Mouse (Mus musculus) bone marrow, adult 2 months (tissue): ENCODE measurements at regions not wholly inside any gene's neighbourhood (a gene's known extent, or its start where the extent isn't known, plus 50 kb on each side); places are given as distances from the start of the nearest gene placed in this dataset.

Experiments used
- H3K27ac ChIP-seq: fragments of 200-500 bp; 2 replicates; pipeline ENCODE4 v1.5.1; 2012; ENCODE audit warnings: low read depth, mild to moderate bottlenecking, control low read depth, inconsistent platforms, low read length; ENCODE audit not compliant: control insufficient read depth, poor library complexity, insufficient read depth
- H3K4me1 ChIP-seq: fragments of 200-500 bp; 2 replicates; pipeline ENCODE4 v1.6.1; 2011; ENCODE audit warnings: low read length; ENCODE audit not compliant: control insufficient read depth, insufficient read depth
- H3K4me3 ChIP-seq: fragments of 200-500 bp; replicated peaks from 2 replicates; pipeline ENCODE3; 2011; ENCODE audit warnings: mild to moderate bottlenecking, low read depth, low read length, control low read depth; ENCODE audit not compliant: control insufficient read depth
- CTCF ChIP-seq: fragments of 200-500 bp; IDR thresholded peaks from 2 replicates; pipeline ENCODE4 v1.5.1; 2011; ENCODE audit warnings: low read length, control low read depth; ENCODE audit not compliant: control insufficient read depth, insufficient read depth
- POLR2A ChIP-seq: fragments of 200-500 bp; IDR thresholded peaks from 2 replicates; pipeline ENCODE4 v1.6.1; 2011; ENCODE audit warnings: low read depth, mild to moderate bottlenecking, control low read depth, low read length, borderline replicate concordance; ENCODE audit not compliant: control insufficient read depth
- WGBS: fragments of 180-500 bp; shearing (Covaris S2); methylation state at CpG from one replicate; pipeline ENCODE4 v1.1.7; 2018; 5-methylcytosine and 5-hydroxymethylcytosine counted together

- 34% methylated on average over 6 of the region's 6 CpGs for WGBS
- Histone ChIP-seq H3K4me1 (no peaks in the 10 kb centered on the region), H3K4me3 (no peak overlapping the region), H3K27ac (no peak overlapping the region)
- TF ChIP-seq CTCF = peak; percentile 89
- no peak for TF ChIP-seq POLR2A
Measured at GRCm38 (mm10) chr5:33495900-33496529, 62.2 kb upstream of the Nkx1-1 start.

DNA sequence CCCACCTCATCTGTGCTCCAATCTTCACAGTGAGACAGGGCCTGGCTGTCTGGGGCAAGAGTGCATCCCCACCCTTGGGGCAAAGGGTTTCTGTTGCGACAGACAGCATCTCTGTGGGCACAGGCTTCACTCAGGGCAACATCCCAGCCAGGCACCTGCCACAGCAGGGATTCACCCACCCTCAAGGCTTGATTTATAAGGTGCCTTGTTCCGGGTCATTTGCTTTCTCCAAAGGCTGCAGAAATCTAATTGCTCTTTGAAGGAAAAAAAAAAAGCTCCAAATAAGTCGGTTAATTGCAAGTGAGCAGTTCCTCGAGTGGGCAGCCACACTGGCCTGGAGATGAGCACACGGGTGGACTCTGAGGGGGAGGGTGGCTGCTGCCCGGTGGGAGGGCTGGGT, 61.5 kb upstream of the Nkx1-1 start:
- WGBS = 73% methylated on average over 6 of the region's 6 CpGs
- Histone ChIP-seq H3K4me1 (no peaks in the 10 kb centered on the region), H3K27ac (no peak overlapping the region), H3K4me3 (no peak overlapping the region)
- TF ChIP-seq POLR2A = no peak
- no peak for TF ChIP-seq CTCF

DNA sequence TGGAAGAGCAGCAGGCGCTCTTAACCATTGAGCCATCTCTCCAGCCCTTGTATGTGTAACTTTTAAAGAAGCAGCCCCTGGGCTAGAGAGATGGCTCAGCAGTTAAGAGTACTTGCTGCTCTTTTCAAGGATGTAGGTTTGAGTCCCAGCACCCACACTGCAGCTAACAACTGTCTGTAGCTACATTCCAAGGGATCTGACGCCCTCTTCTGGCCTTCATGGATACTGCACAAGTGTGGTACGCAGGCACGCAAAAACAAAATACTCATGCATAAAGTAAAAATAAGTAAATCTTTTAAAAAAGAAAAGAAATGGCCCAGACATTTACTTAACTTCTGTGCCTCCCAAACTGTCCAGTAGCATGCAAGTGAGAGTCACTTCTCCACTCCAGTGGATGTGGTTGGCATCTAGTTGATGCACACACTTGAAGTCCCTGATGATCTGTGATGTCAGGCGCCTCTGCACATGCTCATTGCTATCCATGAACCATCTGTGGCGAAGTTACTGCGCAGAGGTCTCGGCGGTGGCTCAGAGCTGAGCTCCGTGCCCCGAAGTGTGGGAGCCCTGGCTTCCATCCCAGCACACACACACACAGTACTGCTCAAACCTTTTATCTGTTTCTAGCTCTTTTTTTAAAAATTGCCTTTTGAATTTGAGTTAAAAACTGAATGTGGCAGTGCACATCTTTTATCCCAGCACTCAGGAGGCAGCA, 59.0 kb upstream of the Nkx1-1 start:
- H3K4me3 ChIP-seq = no peak overlapping the region
- 81% methylated on average over 11 of the region's 11 CpGs for WGBS
- H3K27ac ChIP-seq = no peak overlapping the region
- no peak for TF ChIP-seq CTCF
- no peak for TF ChIP-seq POLR2A
- H3K4me1 ChIP-seq = no peaks in the 10 kb centered on the region

DNA sequence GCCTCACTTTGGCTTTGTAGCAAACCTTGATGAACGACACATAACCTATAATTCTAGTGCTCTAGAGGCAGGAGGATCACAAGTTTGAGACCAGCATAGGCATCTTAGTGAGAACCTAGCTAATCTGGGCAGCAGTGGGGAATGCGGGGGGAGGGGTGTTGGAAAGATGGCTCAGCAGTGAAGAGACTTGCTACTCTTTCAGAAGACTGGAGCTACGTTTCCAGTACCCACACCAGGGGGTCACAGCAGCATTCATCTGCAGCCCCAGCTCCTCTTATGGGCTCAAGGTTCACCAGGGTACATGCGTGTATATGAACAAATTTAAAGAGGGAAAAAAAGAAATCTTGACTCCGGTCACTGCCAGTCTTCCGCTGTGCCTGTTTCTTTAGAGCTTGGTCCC, 55.5 kb upstream of the Nkx1-1 start:
- H3K4me3 ChIP-seq = no peak overlapping the region
- 83% methylated on average over 6 of the region's 6 CpGs for WGBS
- no peak overlapping the region for H3K27ac ChIP-seq
- H3K4me1 ChIP-seq = no peaks in the 10 kb centered on the region
- TF ChIP-seq CTCF = no peak
- no peak for TF ChIP-seq POLR2A

GRCm38 (mm10) chr5:33488152-33488561, 54.4 kb upstream of the Nkx1-1 start:
- no peaks in the 10 kb centered on the region for H3K4me1 ChIP-seq
- H3K4me3 ChIP-seq = no peak overlapping the region
- no peak overlapping the region for H3K27ac ChIP-seq
- TF ChIP-seq POLR2A (no peak), CTCF (no peak)
- WGBS = 58% methylated on average over 9 of the region's 9 CpGs

GRCm38 (mm10) chr5:33485765-33486164, 52.0 kb upstream of the Nkx1-1 start:
- Histone ChIP-seq H3K27ac (no peak overlapping the region), H3K4me1 (no peaks in the 10 kb centered on the region), H3K4me3 (no peak overlapping the region)
- 79% methylated on average over 15 of the region's 15 CpGs for WGBS
- no peak for TF ChIP-seq POLR2A
- TF ChIP-seq CTCF = no peak
